Mouse (Mus musculus): ENCODE results near the gene Pigx. TPM values are rescaled to one million over a fixed set of nuclear protein-coding genes. Genes with fewer than 3 reads are reported as not detected.
"Not testable (repeated sequence)": the region's sequence is repeated elsewhere in the genome, so short reads cannot be mapped to it uniquely, and the experiment has no call there.

Pigx gene
- polyA plus RNA-seq, 1 experiment from 2014 or later, result 127 TPM

DNA sequence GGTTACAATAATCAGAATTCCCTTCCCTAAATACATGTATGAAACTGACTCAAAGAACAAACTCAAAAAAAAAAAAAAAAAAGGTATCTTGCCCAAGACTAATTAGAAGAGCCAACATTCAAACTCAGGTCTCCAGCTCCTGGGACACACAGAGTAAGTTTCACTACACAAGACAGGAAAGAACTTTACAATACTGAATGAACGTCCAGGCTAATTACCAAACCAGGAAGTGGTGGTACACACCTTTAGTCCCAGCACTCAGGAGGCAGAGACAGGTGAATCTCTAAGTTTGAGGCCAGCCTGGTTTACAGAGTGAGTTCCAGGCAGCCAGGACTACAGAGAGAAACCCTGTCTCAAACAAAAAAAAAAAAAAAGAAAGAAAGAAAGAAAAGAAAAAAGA lies 23.8 kb downstream of the Pigx start:
- no peak overlapping the region for H3K4me2 ChIP-seq
- 30% methylated on average over 1 of the region's 1 CpGs for WGBS
- H3K4me3 ChIP-seq (replicated peaks), result no peak overlapping the region
- H3K36me3 ChIP-seq, result no peaks in the 10 kb centered on the region
- no peak for ATAC-seq (replicated peaks; ENCODE audit: low FRiP score)
- no peaks in the 10 kb centered on the region for H3K9me3 ChIP-seq (replicated peaks)
- H3K27me3 ChIP-seq, result no peaks in the 10 kb centered on the region
- no peak overlapping the region for H3K9ac ChIP-seq
- H3K27ac ChIP-seq, result no peak overlapping the region
- H3K4me1 ChIP-seq, result peaks cover 37% of the 10 kb centered on the region

DNA sequence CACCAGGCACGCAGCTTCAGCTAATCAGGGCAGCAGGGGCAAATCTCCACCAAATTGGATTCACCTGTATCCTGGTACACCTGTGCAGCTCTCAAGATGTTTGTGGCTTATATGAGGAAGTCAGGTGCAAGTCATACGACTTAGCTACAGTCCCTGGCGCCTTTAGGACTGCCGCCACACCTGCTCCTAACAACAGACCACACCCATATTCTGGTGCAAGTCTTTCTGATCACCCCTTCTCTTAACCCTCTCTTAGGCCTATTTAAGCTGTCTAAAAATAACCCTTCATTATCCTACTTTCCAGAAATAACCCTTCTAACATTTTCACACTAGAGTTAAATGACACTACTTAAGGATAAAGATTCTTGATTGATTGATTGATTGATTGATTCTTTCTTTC lies 29.5 kb downstream of the Pigx start:
- H3K4me2 ChIP-seq; ATAC-seq (replicated peaks; ENCODE audit: low FRiP score): not testable (repeated sequence)
- WGBS, result 60% methylated on average over 4 of the region's 4 CpGs

DNA sequence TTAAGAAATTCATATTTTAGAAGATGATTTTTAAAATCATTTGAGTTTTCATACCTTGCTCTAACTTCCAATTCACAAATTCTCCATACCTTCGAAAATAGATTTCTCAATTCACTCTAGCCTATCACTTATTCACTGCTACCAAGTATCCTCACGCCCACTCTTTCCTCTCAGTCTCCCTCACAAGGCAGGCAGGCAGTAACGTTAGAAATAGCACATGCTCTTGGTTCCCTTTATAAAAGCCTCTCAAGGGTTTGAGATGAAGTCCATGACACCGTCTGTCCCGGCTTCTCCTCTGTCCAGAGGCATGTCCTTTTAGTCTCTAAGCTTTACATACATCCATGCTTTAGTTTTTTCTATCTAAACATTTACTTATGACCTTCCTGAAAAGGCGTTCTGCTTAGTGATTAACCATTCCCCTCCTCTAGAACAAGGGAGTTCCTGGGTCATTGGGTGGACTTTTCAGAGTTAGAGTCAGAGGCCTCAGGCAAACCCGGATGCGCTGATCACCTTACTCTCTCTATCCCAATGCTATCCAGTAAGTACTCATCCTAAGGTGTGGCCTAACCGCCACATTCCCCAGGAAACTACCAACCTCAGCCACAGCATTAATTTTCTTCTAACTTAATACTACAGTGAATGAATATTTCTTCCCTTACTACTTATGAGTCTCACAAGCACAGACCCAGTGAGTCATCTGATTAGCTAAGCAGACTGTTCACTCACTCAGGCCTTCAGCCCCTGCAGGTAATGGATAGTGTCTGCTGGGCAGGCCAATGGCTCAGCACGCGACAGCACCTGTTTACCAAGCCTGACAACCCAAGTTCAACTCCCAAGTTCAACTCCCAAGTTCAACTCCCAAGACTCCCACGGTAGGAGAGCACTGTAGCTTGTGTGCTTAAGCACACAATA lies 30.9 kb downstream of the Pigx start:
- H3K4me3 ChIP-seq (replicated peaks), result no peak overlapping the region
- H3K36me3 ChIP-seq, result no peaks in the 10 kb centered on the region
- peaks cover 30% of the 10 kb centered on the region for H3K4me1 ChIP-seq
- H3K4me2 ChIP-seq, result no peak overlapping the region
- peak overlapping the region; percentile 59 for H3K27ac ChIP-seq
- H3K27me3 ChIP-seq, result no peaks in the 10 kb centered on the region
- H3K9me3 ChIP-seq (replicated peaks), result no peaks in the 10 kb centered on the region
- ATAC-seq (replicated peaks; ENCODE audit: low FRiP score), result 0 out of 2 replicates have a peak, but pooled peaks have one; percentile 36
- H3K9ac ChIP-seq, result no peak overlapping the region
- WGBS, result 64% methylated on average over 12 of the region's 12 CpGs

More for the DNA sequence above, 29.5 kb downstream of the Pigx start:
- peaks cover 32% of the 10 kb centered on the region for H3K4me1 ChIP-seq
- H3K36me3 ChIP-seq; H3K9ac ChIP-seq; H3K9me3 ChIP-seq (replicated peaks); H3K27me3 ChIP-seq; H3K4me3 ChIP-seq (replicated peaks); H3K27ac ChIP-seq: not testable (repeated sequence)

GRCm38 (mm10) chr16:32066899-32067298 lies 32.6 kb downstream of the Pigx start:
- peaks cover 27% of the 10 kb centered on the region for H3K4me1 ChIP-seq
- WGBS, result 95% methylated on average over 1 of the region's 1 CpGs
- no peak overlapping the region for H3K4me3 ChIP-seq (replicated peaks)
- no peaks in the 10 kb centered on the region for H3K9me3 ChIP-seq (replicated peaks)
- no peak overlapping the region for H3K27ac ChIP-seq
- H3K9ac ChIP-seq, result no peak overlapping the region
- H3K36me3 ChIP-seq, result no peaks in the 10 kb centered on the region
- ATAC-seq (replicated peaks; ENCODE audit: low FRiP score), result no peak
- H3K27me3 ChIP-seq, result no peaks in the 10 kb centered on the region
- no peak overlapping the region for H3K4me2 ChIP-seq

DNA sequence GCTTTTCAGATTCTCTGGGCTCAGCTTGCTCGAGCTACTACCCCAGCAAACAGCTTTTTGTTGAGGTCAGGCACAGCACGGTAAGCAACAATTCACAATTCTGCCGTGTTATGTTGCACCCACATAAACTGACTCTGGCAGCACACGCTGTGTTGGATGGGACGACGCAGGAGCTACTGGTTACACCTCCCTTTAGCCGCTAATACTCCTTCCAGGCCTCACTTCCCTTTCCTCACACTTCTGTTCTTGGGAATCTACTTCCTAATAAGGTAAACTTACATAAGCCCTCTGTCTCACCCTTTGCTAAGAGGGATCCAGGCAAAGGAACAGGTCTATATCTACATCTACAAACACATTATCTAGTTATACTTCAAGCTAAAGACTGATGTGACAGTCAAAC lies 35.6 kb downstream of the Pigx start:
- H3K27ac ChIP-seq, result no peak overlapping the region
- H3K36me3 ChIP-seq, result no peaks in the 10 kb centered on the region

GRCm38 (mm10) chr16:32062226-32062625 lies 37.3 kb downstream of the Pigx start:
- H3K9me3 ChIP-seq (replicated peaks), result no peaks in the 10 kb centered on the region
- ATAC-seq (replicated peaks; ENCODE audit: low FRiP score), result no peak
- H3K4me3 ChIP-seq (replicated peaks), result no peak overlapping the region
- 82% methylated on average over 2 of the region's 2 CpGs for WGBS
- H3K4me2 ChIP-seq, result no peak overlapping the region
- no peaks in the 10 kb centered on the region for H3K36me3 ChIP-seq
- H3K27ac ChIP-seq, result no peak overlapping the region
- no peaks in the 10 kb centered on the region for H3K27me3 ChIP-seq
- no peak overlapping the region for H3K9ac ChIP-seq
- H3K4me1 ChIP-seq, result peaks cover 17% of the 10 kb centered on the region; the same call in 1 of the 2 replicates

More for the DNA sequence above, 35.6 kb downstream of the Pigx start:
- no peak overlapping the region for H3K4me3 ChIP-seq (replicated peaks)
- no peak overlapping the region for H3K4me2 ChIP-seq
- H3K4me1 ChIP-seq, result peaks cover 23% of the 10 kb centered on the region
- WGBS, result 83% methylated on average over 7 of the region's 7 CpGs
- no peaks in the 10 kb centered on the region for H3K27me3 ChIP-seq
- no peak for ATAC-seq (replicated peaks; ENCODE audit: low FRiP score)
- H3K9me3 ChIP-seq (replicated peaks), result no peaks in the 10 kb centered on the region
- no peak overlapping the region for H3K9ac ChIP-seq

DNA sequence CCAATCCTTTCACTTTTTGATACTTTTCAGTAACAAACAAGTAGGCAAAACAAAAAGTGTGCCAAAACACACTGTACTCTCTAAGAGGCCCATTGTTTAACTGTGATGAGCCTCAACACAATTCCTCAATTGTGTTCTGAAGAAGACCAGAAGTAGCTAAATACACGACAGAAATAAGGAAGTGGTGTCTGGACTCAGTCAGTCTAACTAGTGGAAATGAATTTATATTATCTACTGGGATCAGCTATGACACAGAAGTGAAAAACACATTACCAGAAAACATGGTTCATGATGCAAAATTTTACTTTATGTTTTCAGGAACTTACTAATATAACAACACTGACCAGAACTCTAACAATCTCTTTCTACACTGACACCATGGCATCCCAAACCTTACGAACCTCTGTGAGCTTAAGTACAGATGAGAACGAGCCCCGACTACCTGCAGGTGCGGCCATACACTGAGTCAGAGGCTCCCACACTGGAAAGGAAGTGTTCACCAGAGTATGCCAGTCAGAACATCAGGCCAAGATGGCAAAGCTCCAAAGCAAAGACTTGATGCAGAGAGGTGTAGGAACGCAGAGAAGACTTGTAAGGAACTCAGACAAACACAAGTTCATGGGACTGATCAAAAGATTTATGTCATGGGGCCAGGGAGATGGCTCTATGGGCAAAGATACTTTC lies 39.6 kb downstream of the Pigx start:
- no peaks in the 10 kb centered on the region for H3K36me3 ChIP-seq
- 74% methylated on average over 6 of the region's 6 CpGs for WGBS

GRCm38 (mm10) chr16:32058817-32059216 lies 40.7 kb downstream of the Pigx start:
- Histone ChIP-seq H3K4me2 (no peak overlapping the region), H3K9ac (no peak overlapping the region), H3K27ac (no peak overlapping the region), H3K27me3 (no peaks in the 10 kb centered on the region), H3K4me1 (peaks cover 6% of the 10 kb centered on the region; the same call in 1 of the 2 replicates), H3K36me3 (no peaks in the 10 kb centered on the region), H3K9me3 (replicated peaks) (no peaks in the 10 kb centered on the region), H3K4me3 (replicated peaks) (no peak overlapping the region)
- ATAC-seq (replicated peaks; ENCODE audit: low FRiP score), result no peak
- WGBS, result 75% methylated on average over 5 of the region's 5 CpGs

More for the DNA sequence above, 39.6 kb downstream of the Pigx start:
- no peak overlapping the region for H3K4me3 ChIP-seq (replicated peaks)
- no peak overlapping the region for H3K4me2 ChIP-seq
- peaks cover 6% of the 10 kb centered on the region; the same call in 1 of the 2 replicates for H3K4me1 ChIP-seq
- H3K9me3 ChIP-seq (replicated peaks), result no peaks in the 10 kb centered on the region
- no peak for ATAC-seq (replicated peaks; ENCODE audit: low FRiP score)
- H3K27me3 ChIP-seq, result no peaks in the 10 kb centered on the region
- peak overlapping the region; percentile 10; the same call in 1 of the 2 replicates for H3K9ac ChIP-seq
- 0 out of 2 replicates have a peak overlapping the region, but pooled peaks have one; percentile 9 for H3K27ac ChIP-seq

DNA sequence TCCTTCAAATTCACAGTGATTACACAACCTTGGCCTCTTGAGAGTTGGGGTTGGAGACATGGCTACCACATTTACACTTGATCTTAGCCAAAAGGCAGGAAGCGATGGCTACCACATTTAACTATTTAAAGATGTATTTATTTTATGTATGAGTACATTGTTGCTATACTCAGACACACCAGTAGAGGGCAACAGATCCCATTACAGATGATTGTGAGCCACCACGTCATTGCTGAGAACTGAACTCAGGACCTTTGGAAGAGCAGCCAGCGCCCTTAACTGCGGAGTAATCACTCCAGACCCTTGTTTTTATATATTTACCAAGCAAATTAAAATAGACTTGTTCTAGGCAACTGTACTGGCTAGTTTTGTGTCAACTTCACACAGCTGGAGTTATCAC lies 57.2 kb downstream of the Pigx start:
- Histone ChIP-seq H3K27ac (no peak overlapping the region), H3K9ac (no peak overlapping the region), H3K4me3 (replicated peaks) (no peak overlapping the region), H3K4me1 (no peaks in the 10 kb centered on the region), H3K36me3 (peaks cover 80% of the 10 kb centered on the region), H3K4me2 (no peak overlapping the region), H3K27me3 (no peaks in the 10 kb centered on the region), H3K9me3 (replicated peaks) (no peaks in the 10 kb centered on the region)
- no peak for ATAC-seq (replicated peaks; ENCODE audit: low FRiP score)
- 93% methylated on average over 4 of the region's 4 CpGs for WGBS

Other genes starting within 250 kb of the Pigx start
- 0.39 and 0.40 TPM in 2 replicates for gene Meltf, start 220.9 kb downstream of the Pigx start, polyA plus RNA-seq (2015; fragmentation: Nextera tagmentation; extraction: Ambion mirVana)
- 0.62 and 0.86 TPM in 2 replicates for gene Pigz, start 165.9 kb downstream of the Pigx start, polyA plus RNA-seq (2015; fragmentation: Nextera tagmentation; extraction: Ambion mirVana)
- gene 0610012G03Rik, start 151.2 kb downstream of the Pigx start, polyA plus RNA-seq (2015; fragmentation: Nextera tagmentation; extraction: Ambion mirVana), result 89.6 and 93.8 TPM in 2 replicates
- gene Ncbp2, start 151.2 kb downstream of the Pigx start, polyA plus RNA-seq (2015; fragmentation: Nextera tagmentation; extraction: Ambion mirVana), result 110 and 121 TPM in 2 replicates
- gene Senp5, start 96.5 kb downstream of the Pigx start, polyA plus RNA-seq (2015; fragmentation: Nextera tagmentation; extraction: Ambion mirVana), result 16.1 TPM in 2 replicates
- gene Pak2, start 20.4 kb downstream of the Pigx start, polyA plus RNA-seq (2015; fragmentation: Nextera tagmentation; extraction: Ambion mirVana), result 37.5 and 39.0 TPM in 2 replicates
- gene Cep19, start 60 bp upstream of the Pigx start, polyA plus RNA-seq (2015; fragmentation: Nextera tagmentation; extraction: Ambion mirVana), result 38.3 and 39.8 TPM in 2 replicates
- gene Nrros, start 65.9 kb upstream of the Pigx start, polyA plus RNA-seq (2015; fragmentation: Nextera tagmentation; extraction: Ambion mirVana), result 17.7 and 17.8 TPM in 2 replicates
- not detected in 2 replicates for gene Bex6, start 80.1 kb upstream of the Pigx start, polyA plus RNA-seq (2015; fragmentation: Nextera tagmentation; extraction: Ambion mirVana)
- 10.4 and 11.2 TPM in 2 replicates for gene Fbxo45, start 147.4 kb upstream of the Pigx start, polyA plus RNA-seq (2015; fragmentation: Nextera tagmentation; extraction: Ambion mirVana)
- gene Wdr53, start 147.5 kb upstream of the Pigx start, polyA plus RNA-seq (2015; fragmentation: Nextera tagmentation; extraction: Ambion mirVana), result 19.3 and 19.5 TPM in 2 replicates
- gene Smco1, start 171.7 kb upstream of the Pigx start, polyA plus RNA-seq (2015; fragmentation: Nextera tagmentation; extraction: Ambion mirVana), result not detected in 2 replicates
- gene Rnf168, start 177.7 kb upstream of the Pigx start, polyA plus RNA-seq (2015; fragmentation: Nextera tagmentation; extraction: Ambion mirVana), result 31.2 and 31.5 TPM in 2 replicates
- 25.4 and 27.3 TPM in 2 replicates for gene Ubxn7, start 232.5 kb upstream of the Pigx start, polyA plus RNA-seq (2015; fragmentation: Nextera tagmentation; extraction: Ambion mirVana)